Mouse (Mus musculus) heart, postnatal 0 days (tissue): Measurements from ENCODE around the gene Ccdc190. TPM values are rescaled to one million over a fixed set of nuclear protein-coding genes. Genes with fewer than 3 reads are reported as not detected.
A peak's percentile ranks its signal among the peaks of the same experiment; 100 is the strongest.

ENCODE experiments used
- ATAC-seq: fragments of 200-750 bp; cut with Nextera tagmentation; 2 replicates; pipeline ENCODE4 v1.8.0; 2017; ENCODE audit warnings: low read depth, moderate number of reproducible peaks, moderate library complexity; ENCODE audit not compliant: insufficient read depth
- DNase-seq: peaks from one replicate; pipeline ENCODE4 v3.0.0-alpha.2; 2016; ENCODE audit warnings: low spot score
- H3K27ac ChIP-seq: fragments of 300-500 bp; sonication (generic); 2 replicates; pipeline ENCODE4 v1.5.1; 2014; ENCODE audit warnings: low read depth, mild to moderate bottlenecking
- H3K27me3 ChIP-seq: fragments of 300-500 bp; sonication (generic); 2 replicates; pipeline ENCODE4 v1.6.1; 2014; ENCODE audit warnings: low read length, mixed read lengths; ENCODE audit not compliant: control insufficient read depth, insufficient read depth
- H3K36me3 ChIP-seq: fragments of 300-500 bp; sonication (generic); replicated peaks from 2 replicates; pipeline ENCODE4 v1.6.1; 2014; ENCODE audit warnings: low read length, mixed read lengths; ENCODE audit not compliant: control insufficient read depth, insufficient read depth
- H3K4me1 ChIP-seq: fragments of 300-500 bp; sonication (generic); 2 replicates; pipeline ENCODE4 v1.6.1; 2014; ENCODE audit warnings: antibody characterized with exemption; ENCODE audit not compliant: control insufficient read depth, insufficient read depth
- H3K4me2 ChIP-seq: fragments of 300-500 bp; sonication (generic); 2 replicates; pipeline ENCODE4 v1.6.1; 2014; ENCODE audit warnings: low read depth, mild to moderate bottlenecking, low read length, moderate library complexity
- H3K4me3 ChIP-seq: fragments of 300-500 bp; sonication (generic); 2 replicates; pipeline ENCODE4 v1.5.1; 2014; ENCODE audit warnings: low read depth, low read length
- H3K9ac ChIP-seq: fragments of 300-500 bp; sonication (generic); replicated peaks from 2 replicates; pipeline ENCODE4 v1.6.1; 2014; ENCODE audit warnings: low read depth, low read length, mixed read lengths
- H3K9me3 ChIP-seq: fragments of 300-500 bp; sonication (generic); replicated peaks from 2 replicates; pipeline ENCODE4 v1.6.1; 2016; ENCODE audit warnings: low read length; ENCODE audit not compliant: control insufficient read depth
- CTCF ChIP-seq: IDR thresholded peaks from 2 replicates; pipeline ENCODE4 v1.5.1; 2016; ENCODE audit warnings: antibody characterized with exemption, control low read depth, low read depth
- EP300 ChIP-seq: IDR thresholded peaks from 2 replicates; pipeline ENCODE4 v1.6.1; 2016; ENCODE audit warnings: antibody characterized with exemption, low read depth
- WGBS: fragments of 180-500 bp; shearing (Covaris S2); extraction: QIAGEN DNeasy Blood & Tissue Kit; methylation state at CpG from one replicate; pipeline ENCODE4 v1.1.7; 2014; 5-methylcytosine and 5-hydroxymethylcytosine counted together
- polyA plus RNA-seq: library from polyadenylated mRNA; unstranded; fragments of >200 nt; fragmentation: Nextera tagmentation; extraction: Ambion mirVana; gene quantifications from 2 replicates; pipeline ENCODE4 v1.2.1, GENCODE M21; 2015
- total RNA-seq: library from RNA; depleted of rRNA; stranded (reverse); fragments of >200 nt; gene quantifications from 2 replicates; pipeline ENCODE4 v1.2.3, GENCODE M21; 2014; ENCODE audit warnings: low replicate concordance

The Ccdc190 gene
- total and polyA plus RNA-seq, 2 experiments from 2014 or later = not detected

DNA sequence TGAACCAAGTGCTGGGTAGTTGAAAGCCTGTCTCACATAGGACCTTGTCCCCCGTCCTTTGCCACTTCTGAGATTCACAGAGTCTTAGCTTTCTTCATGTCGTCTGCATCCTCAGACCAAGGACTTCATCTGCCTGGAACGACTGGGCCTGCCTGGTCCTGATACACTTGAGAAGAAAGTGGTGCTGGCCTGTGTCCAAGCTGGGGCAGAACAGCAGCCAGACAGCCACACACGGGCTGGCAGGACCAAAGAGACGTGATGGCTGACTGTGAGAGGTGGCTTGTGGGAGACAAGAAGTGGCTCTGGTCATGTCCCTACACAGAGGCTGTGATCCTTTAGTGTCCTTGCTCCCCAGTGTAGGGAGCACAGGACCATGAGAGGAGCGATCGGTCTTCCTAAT lies 17.7 kb upstream of the Ccdc190 start:
- DNase-seq (no peak), ATAC-seq (no peak)
- Histone ChIP-seq H3K36me3 (no peaks in the 10 kb centered on the region), H3K9ac (no peak overlapping the region), H3K9me3 (no peaks in the 10 kb centered on the region), H3K27ac (no peak overlapping the region), H3K4me3 (no peak overlapping the region), H3K27me3 (no peaks in the 10 kb centered on the region), H3K4me2 (no peak overlapping the region), H3K4me1 (no peaks in the 10 kb centered on the region)
- no peak for TF ChIP-seq EP300
- TF ChIP-seq CTCF = no peak
- 61% methylated on average over 7 of the region's 7 CpGs for WGBS

DNA sequence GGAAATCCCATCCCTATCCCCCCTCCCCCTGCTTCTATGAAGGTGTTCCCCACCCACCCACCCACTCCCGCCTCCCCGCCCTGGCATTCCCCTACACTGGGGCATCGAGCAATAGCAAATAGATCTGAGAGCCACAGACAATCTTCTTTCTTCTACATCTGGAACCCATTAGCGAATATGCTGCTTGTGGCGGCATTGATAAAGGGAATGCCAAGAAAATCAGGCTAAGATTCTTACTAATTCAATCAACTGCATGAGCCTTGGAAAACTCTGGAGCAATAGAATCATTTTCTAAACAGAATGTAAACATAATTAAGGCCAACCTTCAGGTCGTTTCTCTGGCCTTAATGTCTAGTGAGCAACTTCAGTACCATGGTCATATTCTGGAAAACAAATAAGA lies 16.9 kb upstream of the Ccdc190 start:
- ATAC-seq = no peak
- H3K9me3 ChIP-seq = no peaks in the 10 kb centered on the region

DNA sequence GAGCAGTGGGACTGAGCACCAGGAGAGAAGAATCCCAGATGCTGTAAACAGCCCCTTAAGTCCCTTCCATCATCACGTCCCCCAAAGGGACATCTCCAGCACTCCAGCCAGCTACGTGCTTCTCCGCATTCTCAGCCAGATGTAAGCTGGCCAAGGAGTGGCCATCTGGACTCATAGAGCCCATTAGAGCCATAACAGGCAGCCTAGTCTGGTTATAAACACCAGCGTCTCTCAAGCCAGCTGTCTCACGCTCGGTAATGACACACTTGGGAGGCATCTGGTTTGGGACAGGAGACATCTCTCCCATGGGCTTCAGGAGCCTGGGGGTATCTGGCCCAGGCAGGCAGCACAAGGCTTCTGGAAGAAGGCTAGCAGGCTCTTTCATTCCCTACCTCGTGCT lies 11.8 kb upstream of the Ccdc190 start:
- ATAC-seq (no peak), DNase-seq (no peak)
- H3K36me3 ChIP-seq = no peaks in the 10 kb centered on the region
- no peaks in the 10 kb centered on the region for H3K9me3 ChIP-seq
- H3K4me2 ChIP-seq = no peak overlapping the region
- WGBS = 47% methylated on average over 7 of the region's 7 CpGs
- H3K4me3 ChIP-seq = no peak overlapping the region
- H3K9ac ChIP-seq = no peak overlapping the region
- H3K27ac ChIP-seq = no peak overlapping the region
- no peaks in the 10 kb centered on the region for H3K4me1 ChIP-seq
- H3K27me3 ChIP-seq = 0 out of 2 replicates have a peak, but pooled peaks cover 5% of the 10 kb centered on the region
- TF ChIP-seq EP300 = no peak
- TF ChIP-seq CTCF = no peak

More for the DNA sequence above, 16.9 kb upstream of the Ccdc190 start:
- no peak for DNase-seq
- WGBS = 72% methylated on average over 6 of the region's 6 CpGs
- H3K9ac ChIP-seq = no peak overlapping the region
- H3K27ac ChIP-seq = no peak overlapping the region
- H3K27me3 ChIP-seq = no peaks in the 10 kb centered on the region
- TF ChIP-seq CTCF (no peak), EP300 (no peak)
- H3K36me3 ChIP-seq = no peaks in the 10 kb centered on the region
- no peaks in the 10 kb centered on the region for H3K4me1 ChIP-seq
- no peak overlapping the region for H3K4me3 ChIP-seq
- no peak overlapping the region for H3K4me2 ChIP-seq

DNA sequence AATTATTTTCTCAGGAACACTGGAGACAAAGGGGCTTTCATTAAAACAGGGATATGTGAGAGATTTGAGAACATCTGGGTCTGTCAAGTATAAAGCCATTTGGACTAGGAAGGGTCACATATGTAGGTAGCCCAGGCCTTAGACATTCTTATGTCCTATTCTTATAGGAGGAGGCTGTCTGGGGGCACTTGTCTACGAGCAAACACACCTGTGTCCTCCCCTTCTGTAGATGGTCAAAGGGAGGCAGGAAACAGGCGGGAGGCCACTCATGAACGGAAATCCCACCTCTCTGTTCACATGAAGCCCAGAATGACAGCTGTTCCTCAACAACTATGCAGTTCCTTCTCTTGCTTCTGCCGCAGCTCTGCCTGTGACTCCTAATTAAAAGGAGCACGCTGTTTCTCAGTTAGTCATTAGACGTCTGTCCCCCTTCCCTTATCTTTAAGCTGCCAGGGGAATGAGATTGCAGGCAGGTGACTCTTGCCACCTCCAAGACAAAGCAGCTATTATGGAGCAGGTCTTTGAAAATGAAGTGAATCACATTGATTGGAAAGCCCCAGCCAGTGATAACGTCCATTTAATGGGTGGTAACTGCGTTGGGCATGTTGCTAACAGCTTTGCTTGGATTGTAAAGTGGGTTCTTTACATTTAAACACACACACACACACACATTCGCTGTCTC lies 11.2 kb upstream of the Ccdc190 start:
- Histone ChIP-seq H3K36me3 (no peaks in the 10 kb centered on the region), H3K9ac (no peak overlapping the region), H3K27ac (no peak overlapping the region), H3K4me1 (no peaks in the 10 kb centered on the region), H3K27me3 (0 out of 2 replicates have a peak, but pooled peaks cover 5% of the 10 kb centered on the region), H3K4me3 (no peak overlapping the region), H3K4me2 (no peak overlapping the region), H3K9me3 (no peaks in the 10 kb centered on the region)
- DNase-seq (no peak), ATAC-seq (no peak)
- 54% methylated on average over 9 of the region's 9 CpGs for WGBS
- no peak for TF ChIP-seq EP300
- TF ChIP-seq CTCF = no peak

DNA sequence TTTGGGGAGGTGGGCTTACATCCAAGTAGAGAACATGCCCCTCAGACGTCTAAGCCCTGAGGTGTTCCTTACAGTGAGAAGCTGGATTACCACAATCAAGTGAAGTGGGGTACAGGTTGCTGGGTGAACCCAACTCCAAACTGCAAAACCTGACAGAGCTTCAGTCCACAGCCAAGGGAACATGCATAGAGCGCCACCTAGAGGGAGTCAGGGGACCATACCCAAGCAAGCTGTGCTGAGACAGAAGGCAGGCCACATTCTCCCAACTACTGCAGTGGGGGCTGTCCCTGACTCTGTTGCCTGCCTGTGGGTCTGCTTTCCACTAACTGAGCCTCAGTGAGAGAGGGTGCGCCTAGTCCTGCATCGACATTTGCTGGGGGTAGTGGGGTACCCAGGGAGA lies 10.4 kb upstream of the Ccdc190 start:
- H3K27me3 ChIP-seq = 0 out of 2 replicates have a peak, but pooled peaks cover 5% of the 10 kb centered on the region
- H3K4me1 ChIP-seq = no peaks in the 10 kb centered on the region
- ATAC-seq (peak; percentile 41; the same call in 1 of the 2 replicates), DNase-seq (peak; percentile 43)
- no peak overlapping the region for H3K9ac ChIP-seq
- H3K4me2 ChIP-seq = no peak overlapping the region
- no peak overlapping the region for H3K27ac ChIP-seq
- H3K4me3 ChIP-seq = no peak overlapping the region
- no peaks in the 10 kb centered on the region for H3K9me3 ChIP-seq
- TF ChIP-seq EP300 = no peak
- peak; percentile 80 for TF ChIP-seq CTCF
- WGBS = 35% methylated on average over 4 of the region's 4 CpGs
- H3K36me3 ChIP-seq = no peaks in the 10 kb centered on the region

DNA sequence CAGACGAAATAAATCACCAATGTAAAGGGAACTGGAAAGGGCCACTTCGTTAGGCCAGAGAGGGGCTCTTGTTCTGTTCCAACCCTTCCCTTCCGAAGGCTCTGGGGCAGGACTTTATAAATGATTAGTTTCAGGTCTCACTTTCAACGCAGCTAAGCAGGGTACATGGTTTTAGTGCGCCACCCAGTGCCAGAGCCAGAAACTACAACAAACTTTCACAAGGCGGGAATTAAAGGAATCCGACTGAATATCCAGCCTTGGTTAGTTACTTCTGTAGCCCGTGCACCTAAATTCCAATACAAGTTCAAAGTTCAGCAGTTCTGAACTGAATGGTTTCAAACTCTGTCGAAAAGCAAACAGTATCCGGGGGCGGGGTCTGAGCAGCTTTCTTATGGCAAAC lies 9.2 kb upstream of the Ccdc190 start:
- H3K4me1 ChIP-seq = no peaks in the 10 kb centered on the region
- H3K27ac ChIP-seq = no peak overlapping the region
- H3K4me3 ChIP-seq = no peak overlapping the region
- H3K36me3 ChIP-seq = no peaks in the 10 kb centered on the region
- ATAC-seq (peak; percentile 44), DNase-seq (peak; percentile 45)
- no peak overlapping the region for H3K9ac ChIP-seq
- H3K27me3 ChIP-seq = 0 out of 2 replicates have a peak, but pooled peaks cover 5% of the 10 kb centered on the region
- TF ChIP-seq CTCF = peak; percentile 81
- no peak for TF ChIP-seq EP300
- WGBS = 4% methylated on average over 11 of the region's 11 CpGs
- no peak overlapping the region for H3K4me2 ChIP-seq
- H3K9me3 ChIP-seq = no peaks in the 10 kb centered on the region
